Mouse (Mus musculus) G1E (cell line): ENCODE data around the gene Acsm3.

Experiments
- CTCF ChIP-seq: IDR thresholded peaks from 2 replicates; pipeline ENCODE4 v1.5.1; 2012; ENCODE audit warnings: low read depth, low read length, inconsistent platforms, mixed read lengths
- GATA1 ChIP-seq: IDR thresholded peaks from 2 replicates; pipeline ENCODE4 v1.6.1; 2012; ENCODE audit warnings: borderline replicate concordance, low read length, inconsistent platforms, mixed read lengths
- GATA2 ChIP-seq: IDR thresholded peaks from 2 replicates; pipeline ENCODE4 v1.6.1; 2012; ENCODE audit warnings: low read depth, low read length, inconsistent platforms, borderline replicate concordance
- POLR2AphosphoS5 ChIP-seq: IDR thresholded peaks from 2 replicates; pipeline ENCODE4 v1.6.1; 2012; ENCODE audit warnings: low read depth, low read length, inconsistent platforms; ENCODE audit not compliant: insufficient replicate concordance
- TAL1 ChIP-seq: conservative IDR thresholded peaks from 2 replicates; pipeline ENCODE4 v1.6.1; 2012; ENCODE audit warnings: low read depth, low read length, inconsistent platforms, mixed read lengths

DNA sequence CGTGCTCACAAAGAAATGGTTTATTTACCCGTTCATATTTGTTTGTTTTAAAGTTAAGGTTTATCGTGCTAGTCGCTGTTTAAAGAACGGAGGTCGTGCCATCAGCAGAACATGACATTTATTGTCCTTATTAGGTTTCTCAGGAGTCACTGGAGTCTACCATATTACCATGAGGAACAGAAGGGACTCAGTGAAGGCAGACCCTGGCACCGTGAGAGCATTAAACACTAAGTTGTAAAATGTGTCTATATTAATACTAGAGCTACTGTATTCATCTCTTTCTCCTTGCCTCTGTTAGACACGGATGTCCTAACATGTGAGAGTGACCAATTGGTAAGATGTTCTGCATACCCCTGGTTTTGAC lies 39.8 kb upstream of the Acsm3 start:
- TF ChIP-seq CTCF (no peak), TAL1 (no peak), GATA1 (no peak), POLR2AphosphoS5 (no peak), GATA2 (no peak)
